Mouse (Mus musculus) thymus, adult 18-20 months (tissue): ENCODE results near the gene Apc2.
"Not testable (repeated sequence)": the region's sequence is repeated elsewhere in the genome, so short reads cannot be mapped to it uniquely, and the experiment has no call there.

Experiments
- DNase-seq, 2 experiments: peaks; one replicate each; pipeline ENCODE4 v3.0.0; 2022; ENCODE audit warnings: mixed read lengths in 2 of 2

The Apc2 gene

GRCm38 (mm10) chr10:80295618-80296425 is at the start of gene Apc2:
Apc2 (plus strand) TSS chr10:80295977.
- DNase-seq, result peak; percentile 37 to 47

GRCm38 (mm10) chr10:80247849-80248248 is 47.9 kb upstream of the Apc2 start:
- no peak for DNase-seq

GRCm38 (mm10) chr10:80248437-80248836 is 47.3 kb upstream of the Apc2 start:
- DNase-seq, result not testable (repeated sequence)

GRCm38 (mm10) chr10:80248971-80249640 is 46.7 kb upstream of the Apc2 start, which contains the start of gene Ndufs7:
Ndufs7 (plus strand) TSS chr10:80249121.
- DNase-seq, result peak; percentile 88 to 94

- DNase-seq, result no peak
These were observed 45.7 kb upstream of the Apc2 start for GRCm38 (mm10) chr10:80250059-80250458.

GRCm38 (mm10) chr10:80250573-80250972 is 45.2 kb upstream of the Apc2 start:
- DNase-seq, result no peak

GRCm38 (mm10) chr10:80252011-80252410 is 43.8 kb upstream of the Apc2 start:
- DNase-seq, result no peak

- no peak for DNase-seq
These were observed 43.1 kb upstream of the Apc2 start for GRCm38 (mm10) chr10:80252493-80253274.

GRCm38 (mm10) chr10:80253551-80253950 is 42.2 kb upstream of the Apc2 start:
- DNase-seq, result no peak

GRCm38 (mm10) chr10:80254331-80255297 is 41.2 kb upstream of the Apc2 start:
- no peak for DNase-seq

- no peak for DNase-seq
These were observed 39.8 kb upstream of the Apc2 start for GRCm38 (mm10) chr10:80255881-80256535.

GRCm38 (mm10) chr10:80257936-80258335 is 37.8 kb upstream of the Apc2 start:
- no peak for DNase-seq

GRCm38 (mm10) chr10:80258752-80259462 is 36.9 kb upstream of the Apc2 start:
- no peak for DNase-seq

GRCm38 (mm10) chr10:80259463-80259805 is 36.3 kb upstream of the Apc2 start:
- DNase-seq, result no peak

GRCm38 (mm10) chr10:80259861-80260641 is 35.7 kb upstream of the Apc2 start:
- no peak for DNase-seq

GRCm38 (mm10) chr10:80260642-80261584 is 34.9 kb upstream of the Apc2 start, which contains the start of the genes Gamt and Dazap1:
Gamt (minus strand) TSS chr10:80261012.
Dazap1 (plus strand) TSS chr10:80261486.
- peak; percentile 82 to 86 for DNase-seq

GRCm38 (mm10) chr10:80261585-80261968 is 34.2 kb upstream of the Apc2 start:
- peak; percentile 69 to 81 for DNase-seq

- DNase-seq, result no peak
These were observed 33.6 kb upstream of the Apc2 start for GRCm38 (mm10) chr10:80262169-80262568.
